Mouse (Mus musculus) skeletal muscle tissue, adult 2 months (tissue): ENCODE measurements around the gene Eif2b2.

ENCODE experiments used
- DNase-seq: peaks from one replicate; pipeline ENCODE4 v3.0.0-alpha.2; 2012; ENCODE audit warnings: low read depth, low spot score

Gene Eif2b2

GRCm38 (mm10) chr12:85219236-85219904, at the start of gene Eif2b2:
Gene Eif2b2 (plus strand): TSS chr12:85219481.
- DNase-seq, result peak; percentile 98

DNA sequence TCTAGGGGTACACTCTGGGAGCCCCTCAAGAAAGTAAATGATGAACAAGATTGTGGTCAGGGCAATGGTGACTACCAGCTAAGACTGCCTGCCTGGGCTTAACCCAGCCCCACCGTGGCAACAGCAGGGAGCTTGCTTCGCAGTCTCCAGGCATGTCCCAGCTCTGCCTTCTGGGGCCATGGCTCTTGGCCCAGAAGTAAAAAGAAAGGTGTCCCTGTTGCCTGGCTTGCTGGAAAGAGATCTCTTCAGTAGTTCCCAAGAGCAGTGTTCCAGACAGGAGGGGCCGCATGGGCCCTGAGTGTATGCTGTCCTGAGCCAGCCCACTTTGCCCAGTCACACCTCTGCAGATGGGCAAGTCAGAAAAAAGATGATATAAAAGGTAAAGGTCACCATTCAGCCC, 49.4 kb upstream of the Eif2b2 start:
- no peak for DNase-seq

DNA sequence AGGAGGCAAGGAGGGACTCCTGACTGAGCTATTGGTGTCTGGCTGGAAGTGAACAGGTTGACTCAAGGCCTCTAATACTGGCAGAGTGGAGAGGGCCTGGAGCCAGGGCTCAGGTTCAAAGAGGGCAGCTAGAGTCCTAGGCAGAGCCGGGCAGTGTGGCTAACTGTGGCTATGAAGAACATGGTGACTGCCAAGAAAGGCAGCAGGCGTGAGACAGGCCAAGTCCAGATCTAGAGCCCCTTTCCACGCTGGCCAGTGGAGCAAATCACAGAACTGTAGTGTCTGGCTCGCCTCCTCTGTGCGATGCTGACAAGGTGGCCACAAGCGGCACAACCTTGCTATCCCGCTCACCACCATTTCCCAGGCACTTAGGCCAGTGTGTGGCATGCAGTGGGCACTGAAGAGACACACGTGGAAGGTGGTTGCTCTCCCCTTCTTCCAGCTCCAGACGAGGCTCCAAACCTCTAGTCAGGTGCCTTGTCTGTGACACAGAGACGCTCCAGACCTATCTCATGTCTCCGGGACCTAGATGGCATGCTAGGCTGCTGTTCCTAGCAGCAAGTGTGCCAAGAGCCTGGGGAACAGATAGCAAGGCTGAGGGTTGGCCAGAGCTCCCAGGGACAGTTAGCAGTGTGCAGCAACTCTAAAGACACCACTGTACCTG, 48.9 kb upstream of the Eif2b2 start:
- DNase-seq, result peak; percentile 82

DNA sequence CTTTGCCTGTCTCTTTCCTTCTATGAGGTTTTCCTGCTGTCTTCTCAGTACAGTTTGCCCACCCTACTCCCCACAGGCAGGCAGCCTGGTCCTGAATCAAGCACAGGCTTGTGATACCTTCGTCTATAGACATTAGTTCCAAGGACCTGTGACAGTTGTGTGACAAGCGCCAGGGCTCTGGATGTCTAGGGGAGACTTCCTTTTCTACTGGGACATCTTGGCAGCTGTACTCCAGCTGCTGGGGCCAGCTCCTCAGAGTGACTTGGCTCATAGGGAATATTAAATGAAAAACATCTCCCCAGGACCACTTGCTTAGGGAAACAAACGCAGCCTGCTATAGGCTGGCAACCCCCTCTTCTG, 48.4 kb upstream of the Eif2b2 start:
- no peak for DNase-seq

GRCm38 (mm10) chr12:85174016-85174415, 45.3 kb upstream of the Eif2b2 start:
- DNase-seq, result no peak

DNA sequence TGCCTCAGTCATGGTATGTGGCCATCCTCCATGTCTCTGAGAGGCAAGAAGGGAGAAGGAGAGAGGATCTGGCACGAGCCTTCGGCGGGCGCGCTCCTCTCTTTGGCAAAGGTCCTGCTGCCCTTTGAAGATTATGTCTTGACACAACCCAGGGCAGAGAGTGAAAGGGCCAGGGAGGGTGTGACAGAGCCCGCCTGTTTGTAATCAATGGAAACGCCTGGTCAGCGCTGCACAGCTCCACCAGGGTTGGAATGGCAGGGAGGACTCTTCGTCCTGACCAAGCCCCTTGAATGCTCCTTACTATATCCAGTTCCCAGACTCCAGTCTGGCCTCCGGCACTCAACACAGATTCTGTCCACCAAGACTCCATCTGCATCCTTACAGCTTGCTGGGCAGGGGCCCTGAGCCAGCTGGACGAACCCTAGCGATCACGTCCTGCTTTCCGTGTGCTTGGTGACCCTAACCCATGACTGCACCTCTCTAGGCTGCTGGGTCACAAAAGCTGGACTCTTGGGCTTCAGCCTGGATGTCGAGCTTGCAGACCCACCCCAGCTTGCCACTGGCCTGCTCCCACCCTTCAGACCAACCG, 44.1 kb upstream of the Eif2b2 start:
- no peak for DNase-seq

- no peak for DNase-seq
Measured at GRCm38 (mm10) chr12:85175926-85176845, 43.1 kb upstream of the Eif2b2 start.

DNA sequence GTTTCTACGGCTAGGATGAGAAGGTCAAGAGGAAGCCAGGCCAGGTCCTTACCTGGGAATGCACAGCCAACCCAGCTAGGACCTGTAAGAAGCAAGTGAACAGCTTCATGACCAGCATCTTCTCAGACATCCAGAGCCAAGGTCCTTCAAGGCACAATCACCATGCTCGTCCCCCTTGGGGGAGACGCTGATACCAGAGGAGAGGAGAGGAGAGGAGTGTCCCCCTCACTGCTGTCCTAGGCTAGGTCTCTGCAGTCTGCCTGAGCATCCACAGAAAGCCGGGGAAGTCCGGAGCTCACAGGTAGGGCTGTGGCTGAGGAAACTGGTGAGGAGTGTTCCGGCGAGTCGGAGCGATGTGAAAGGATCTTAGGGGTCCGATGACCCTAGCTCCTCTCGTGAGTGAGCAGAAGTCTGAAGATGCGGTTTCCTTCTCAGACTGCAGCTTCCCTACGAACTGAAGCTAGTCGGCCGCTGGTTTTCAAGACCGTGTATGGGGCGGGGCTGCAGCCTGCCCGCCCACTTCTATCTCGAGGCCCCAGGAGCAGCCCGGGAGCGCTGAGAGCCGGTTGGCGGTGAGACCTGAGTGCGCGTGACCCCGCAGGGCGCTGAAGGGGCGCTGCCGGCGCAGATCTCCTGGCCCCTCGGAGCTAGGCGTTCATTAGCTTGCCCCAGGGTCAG, 42.3 kb upstream of the Eif2b2 start:
- no peak for DNase-seq

- DNase-seq, result no peak
Measured at GRCm38 (mm10) chr12:85177740-85178239, 41.5 kb upstream of the Eif2b2 start, which contains the start of gene Pgf. Gene Pgf (minus strand): TSS chr12:85177790.

DNA sequence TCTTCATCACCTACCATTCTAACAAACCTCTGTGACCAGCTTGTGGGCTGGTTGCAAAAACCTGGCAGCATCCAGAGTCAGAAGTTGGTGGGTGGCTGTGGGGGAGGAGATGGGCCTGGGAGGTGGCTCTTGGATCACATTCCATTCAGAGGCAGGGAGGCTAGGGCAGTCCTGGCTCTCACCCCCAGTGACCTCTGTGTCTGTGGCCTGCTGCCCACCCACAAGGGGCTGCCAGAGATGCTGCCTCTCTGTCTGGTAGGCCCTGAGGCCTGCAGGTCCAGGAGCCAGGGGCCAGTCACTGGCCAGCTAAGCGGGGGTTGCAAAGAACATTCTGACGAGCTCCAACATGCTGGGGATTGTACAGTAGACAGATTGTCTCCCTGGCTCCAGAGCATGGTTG, 41.0 kb upstream of the Eif2b2 start:
- no peak for DNase-seq

DNA sequence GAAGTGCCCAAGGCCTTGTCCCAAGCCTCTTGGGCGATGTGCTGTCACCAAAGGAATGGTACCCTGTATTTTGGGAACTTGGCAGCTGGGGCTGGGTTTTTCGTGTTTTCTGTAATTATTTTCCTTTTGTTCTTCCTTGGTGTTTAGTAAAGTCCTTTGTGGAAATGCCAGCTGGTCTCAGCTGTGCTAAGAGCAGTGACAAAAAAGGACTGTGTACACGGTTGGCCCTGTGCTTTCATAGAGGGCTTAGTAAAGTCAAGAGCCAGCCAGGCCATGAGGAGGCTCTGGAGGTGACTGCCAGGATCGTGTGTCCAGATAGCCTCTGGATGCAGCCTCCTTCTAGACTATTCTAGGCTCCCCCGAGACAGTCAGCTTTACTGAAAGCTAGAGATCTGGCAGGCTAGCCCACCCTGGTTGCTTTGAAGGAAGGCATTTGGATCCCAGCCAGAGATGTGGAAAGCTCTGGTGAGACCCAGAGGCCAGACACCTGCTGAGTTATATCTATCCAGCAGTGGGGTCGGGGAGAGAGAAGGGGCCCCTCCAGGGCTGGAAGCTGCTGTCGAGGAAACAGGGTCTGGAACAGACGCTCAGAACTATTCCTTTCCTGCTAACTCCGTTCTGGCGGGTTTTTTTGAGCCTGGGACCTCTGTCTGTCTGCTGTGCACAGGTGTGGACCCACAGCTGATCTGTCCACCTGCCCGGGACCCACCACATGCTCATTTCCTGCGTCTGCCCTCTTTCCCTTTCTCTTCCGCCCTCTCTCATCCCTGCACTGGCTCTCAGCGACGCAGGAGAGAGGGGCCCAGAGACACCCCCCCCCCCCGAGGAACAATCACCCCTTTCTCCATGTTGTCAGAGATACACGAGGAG, 37.6 kb upstream of the Eif2b2 start:
- DNase-seq, result no peak

DNA sequence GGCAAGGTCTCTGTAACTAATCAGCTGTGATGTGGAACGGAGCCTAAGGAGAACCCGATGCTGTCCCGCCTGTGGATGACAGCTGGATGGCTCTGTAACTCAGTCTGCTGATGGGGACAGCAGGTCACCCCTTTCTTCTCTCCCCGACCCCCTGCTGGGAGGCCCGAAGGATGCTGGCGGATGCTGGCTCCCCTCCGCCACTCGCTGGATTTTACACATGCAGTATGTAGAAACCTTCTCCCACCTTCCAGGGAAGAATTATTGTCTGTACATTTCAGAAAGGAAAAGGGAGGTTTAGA, 37.0 kb upstream of the Eif2b2 start:
- no peak for DNase-seq

DNA sequence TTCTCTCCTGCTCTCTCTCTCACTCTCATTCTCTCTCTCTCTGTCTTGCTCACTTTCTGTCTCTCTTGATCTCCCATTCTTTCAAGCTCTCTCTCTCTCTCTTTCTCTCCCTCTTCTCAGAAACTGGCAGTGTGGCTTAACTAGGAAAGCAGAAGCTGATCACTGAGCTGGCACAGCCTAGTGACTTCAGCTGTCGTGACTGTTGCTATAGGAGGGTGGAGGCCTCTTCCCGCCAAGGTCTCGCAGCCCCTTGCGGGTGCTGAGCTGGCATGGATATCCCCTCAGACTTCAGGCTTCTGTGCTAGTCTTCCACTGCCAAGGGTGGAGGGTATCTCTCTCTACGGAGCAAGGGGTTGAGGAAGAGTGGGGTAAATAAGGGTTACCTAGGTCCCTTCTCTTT, 36.4 kb upstream of the Eif2b2 start:
- no peak for DNase-seq

DNA sequence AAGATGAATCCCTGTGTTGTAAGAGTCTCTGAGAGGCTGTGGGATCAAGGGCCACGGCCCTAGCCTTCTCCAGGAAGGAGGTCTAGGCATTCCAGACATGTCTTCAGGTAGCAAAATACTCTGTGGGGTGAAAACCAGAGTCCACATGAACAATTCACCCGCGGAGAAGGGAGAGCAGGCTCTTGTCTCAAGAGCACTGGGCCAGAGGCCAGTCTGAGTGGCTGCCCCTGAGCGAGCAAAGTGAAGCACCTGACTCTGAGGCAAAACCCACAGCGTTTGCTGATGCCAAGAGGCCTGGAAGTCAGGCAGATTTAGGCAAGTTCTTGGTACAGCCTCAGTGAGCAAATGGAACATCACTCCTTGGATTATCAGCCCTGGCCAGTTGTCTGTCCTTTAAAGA, 35.2 kb upstream of the Eif2b2 start:
- no peak for DNase-seq

DNA sequence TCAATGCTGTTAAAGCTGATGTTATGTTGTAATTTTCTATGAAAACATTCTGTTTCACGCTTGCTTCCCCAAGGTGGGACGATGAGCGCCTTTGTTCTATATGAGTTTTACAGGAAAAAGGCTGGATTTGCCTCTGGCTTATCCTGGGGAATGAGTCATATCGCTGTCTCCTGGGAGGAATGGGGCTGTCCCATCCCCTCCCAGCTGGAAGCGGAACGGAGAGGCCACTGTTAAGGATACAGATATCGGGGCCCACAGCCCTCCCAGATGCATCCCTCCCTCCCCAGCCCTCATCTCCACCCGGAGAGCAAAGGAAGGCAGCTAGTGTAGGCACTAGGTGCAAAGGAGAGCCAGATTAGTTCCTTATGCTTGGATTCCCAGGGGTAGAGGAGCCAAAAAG, 33.5 kb upstream of the Eif2b2 start:
- DNase-seq, result no peak

DNA sequence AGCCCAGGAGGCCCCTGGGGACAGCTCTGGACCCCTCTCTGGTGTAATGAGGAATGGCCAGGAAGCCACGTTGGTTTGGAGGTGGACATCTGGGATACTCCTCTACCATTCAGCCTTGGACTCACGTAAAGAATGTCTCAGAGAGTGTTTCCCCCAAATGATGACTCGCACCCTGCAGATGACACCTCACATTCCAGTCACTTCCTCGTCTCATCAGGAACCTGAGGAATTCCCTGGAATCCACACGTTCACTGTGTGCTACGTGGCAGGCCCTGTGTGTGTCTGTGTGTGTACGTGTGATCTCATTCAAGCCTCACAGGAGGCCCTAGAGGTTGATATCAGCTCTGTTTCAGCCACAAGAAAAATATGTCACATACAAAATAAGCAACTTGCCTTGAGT, 32.9 kb upstream of the Eif2b2 start:
- DNase-seq, result no peak

GRCm38 (mm10) chr12:85190290-85190689, 29.0 kb upstream of the Eif2b2 start:
- DNase-seq, result no peak

DNA sequence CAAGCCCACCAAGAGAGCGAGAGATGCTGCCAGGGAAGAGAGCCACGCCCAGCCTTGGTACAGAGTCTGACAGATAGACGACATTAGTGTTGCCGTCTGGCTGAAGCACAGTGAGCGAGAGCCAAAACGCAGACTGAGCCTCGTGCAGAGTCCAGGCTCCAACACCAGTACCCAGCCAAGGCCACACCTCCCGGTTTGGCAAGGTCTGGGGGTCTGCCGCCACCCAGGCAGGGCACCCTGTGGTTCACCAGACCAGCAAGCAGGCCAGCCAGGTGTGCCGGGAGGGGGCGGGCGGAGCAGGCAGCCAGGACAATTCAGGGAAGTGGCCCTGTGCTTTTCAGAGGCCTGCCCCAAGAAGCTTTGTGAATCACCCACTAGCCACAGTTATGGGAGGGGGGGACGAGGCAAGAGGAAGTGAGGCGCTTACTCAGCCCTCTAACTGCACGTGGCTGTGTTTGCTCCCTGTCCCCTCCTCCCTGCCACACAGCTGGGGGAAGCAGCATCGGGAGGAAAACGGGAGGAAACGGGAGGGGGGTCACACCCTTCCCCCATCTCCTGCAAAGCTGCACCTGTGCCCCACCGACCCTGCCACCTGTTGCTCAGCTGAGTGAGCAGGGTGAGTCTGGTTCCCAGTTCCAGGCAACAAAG, 26.7 kb upstream of the Eif2b2 start:
- DNase-seq, result peak; percentile 58

- DNase-seq, result no peak
Measured at GRCm38 (mm10) chr12:85193146-85193545, 26.1 kb upstream of the Eif2b2 start.
